Mouse (Mus musculus) ovary, postnatal 14 days (tissue): Measurements from ENCODE around the gene Zbtb42.

Experiments used
- DNase-seq: peaks from one replicate; pipeline ENCODE4 v3.0.0; 2022; ENCODE audit warnings: low spot score

Gene Zbtb42

GRCm38 (mm10) chr12:112688458-112688857, 9.8 kb downstream of the Zbtb42 start:
- no peak for DNase-seq

GRCm38 (mm10) chr12:112693185-112694126, 14.8 kb downstream of the Zbtb42 start:
- peak; percentile 96 for DNase-seq

- DNase-seq: no peak
Measured at GRCm38 (mm10) chr12:112694127-112694475, 15.5 kb downstream of the Zbtb42 start.

- DNase-seq: no peak
Measured at GRCm38 (mm10) chr12:112696806-112697425, 18.3 kb downstream of the Zbtb42 start.

GRCm38 (mm10) chr12:112700522-112700921, 21.9 kb downstream of the Zbtb42 start:
- no peak for DNase-seq

- no peak for DNase-seq
Measured at GRCm38 (mm10) chr12:112702374-112703320, 24.0 kb downstream of the Zbtb42 start.

GRCm38 (mm10) chr12:112706704-112707572, 28.3 kb downstream of the Zbtb42 start:
- DNase-seq: peak; percentile 93

GRCm38 (mm10) chr12:112707573-112707869, 28.9 kb downstream of the Zbtb42 start:
- DNase-seq: no peak

GRCm38 (mm10) chr12:112713984-112714383, 35.4 kb downstream of the Zbtb42 start:
- DNase-seq: peak; percentile 34

GRCm38 (mm10) chr12:112717140-112717539, 38.5 kb downstream of the Zbtb42 start:
- DNase-seq: peak; percentile 46

GRCm38 (mm10) chr12:112718995-112719394, 40.4 kb downstream of the Zbtb42 start:
- no peak for DNase-seq

- DNase-seq: no peak
Measured at GRCm38 (mm10) chr12:112720216-112720615, 41.6 kb downstream of the Zbtb42 start, which contains the start of gene Cep170b. Gene Cep170b, plus strand, starts transcription at chr12:112720455.

- DNase-seq: no peak
Measured at GRCm38 (mm10) chr12:112720890-112721423, 42.3 kb downstream of the Zbtb42 start.

GRCm38 (mm10) chr12:112721424-112722239, 43.0 kb downstream of the Zbtb42 start:
- peak; percentile 48 for DNase-seq

- peak; percentile 46 for DNase-seq
Measured at GRCm38 (mm10) chr12:112722240-112723027, 43.8 kb downstream of the Zbtb42 start.

- no peak for DNase-seq
Measured at GRCm38 (mm10) chr12:112723028-112723330, 44.4 kb downstream of the Zbtb42 start.

- no peak for DNase-seq
Measured at GRCm38 (mm10) chr12:112723445-112723844, 44.8 kb downstream of the Zbtb42 start.

- peak; percentile 65 for DNase-seq
Measured at GRCm38 (mm10) chr12:112724077-112724805, 45.6 kb downstream of the Zbtb42 start.

- DNase-seq: no peak
Measured at GRCm38 (mm10) chr12:112727801-112728200, 49.2 kb downstream of the Zbtb42 start.
